Mouse (Mus musculus) MEL-GATA-1-ER (cell line): ENCODE data around the gene Cxcl17.

ENCODE experiments used
- DNase-seq: peaks from one replicate; pipeline ENCODE4 v3.0.0-alpha.2; 2012; ENCODE audit warnings: low read depth; ENCODE audit errors: extremely low read depth

The Cxcl17 gene

DNA sequence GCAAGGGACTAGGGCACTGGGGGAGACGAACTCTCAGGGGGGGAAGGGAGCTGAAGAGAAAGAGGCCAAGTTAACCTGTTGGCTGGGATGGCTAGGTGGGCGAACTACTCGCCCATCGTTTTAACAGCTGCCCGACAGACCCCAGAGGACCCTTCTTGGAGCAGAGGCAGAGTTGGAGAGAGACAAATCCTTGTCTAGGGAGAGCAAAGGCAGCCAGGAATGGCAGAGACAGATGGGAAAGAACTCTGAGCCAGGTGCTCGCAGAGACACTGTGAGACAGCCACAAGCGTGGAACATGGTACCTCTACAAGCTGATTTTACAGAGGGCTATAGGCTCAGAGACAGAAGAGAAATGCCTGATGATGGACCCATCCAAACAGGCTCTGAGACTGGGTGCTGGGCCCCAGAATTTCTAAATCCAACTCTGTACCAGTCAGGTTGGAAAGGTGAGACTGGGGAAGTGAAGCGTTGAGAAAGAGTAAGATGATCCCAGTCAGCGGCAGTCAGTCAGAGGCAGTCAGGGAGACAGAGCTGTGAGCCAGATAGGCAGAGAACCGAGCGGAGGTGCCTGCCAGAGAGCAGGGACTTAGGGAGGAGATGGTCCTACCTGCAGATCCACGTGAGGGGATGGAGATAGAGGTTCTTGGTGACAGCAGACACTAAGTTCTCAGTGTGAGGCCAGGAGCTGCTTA lies 43.5 kb downstream of the Cxcl17 start, which contains the start of gene Cnfn:
TSS of gene Cnfn (minus strand) at position 667 of the 692 bp plus-strand sequence.
- no peak for DNase-seq

DNA sequence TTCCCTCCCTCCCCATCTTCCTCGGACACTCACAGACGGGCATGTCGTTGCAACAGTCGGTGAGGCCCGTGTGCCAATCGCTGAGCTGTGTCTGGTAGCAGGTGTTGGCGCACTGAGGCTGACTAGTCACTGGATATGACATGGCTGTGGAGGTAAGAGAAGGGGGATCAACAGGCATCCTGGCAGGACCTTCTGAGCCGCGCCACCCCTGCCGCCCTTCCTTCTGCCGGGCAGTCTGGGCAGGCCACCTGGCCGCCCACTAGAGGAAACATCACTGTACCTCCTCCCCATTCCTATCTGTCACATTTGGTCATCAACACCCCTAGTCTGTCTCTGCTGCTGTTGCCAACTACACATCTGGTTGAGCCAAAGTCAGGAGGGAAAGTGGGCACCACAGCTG lies 44.4 kb downstream of the Cxcl17 start:
- no peak for DNase-seq

GRCm38 (mm10) chr7:25367632-25368293 lies 44.9 kb downstream of the Cxcl17 start:
- no peak for DNase-seq

DNA sequence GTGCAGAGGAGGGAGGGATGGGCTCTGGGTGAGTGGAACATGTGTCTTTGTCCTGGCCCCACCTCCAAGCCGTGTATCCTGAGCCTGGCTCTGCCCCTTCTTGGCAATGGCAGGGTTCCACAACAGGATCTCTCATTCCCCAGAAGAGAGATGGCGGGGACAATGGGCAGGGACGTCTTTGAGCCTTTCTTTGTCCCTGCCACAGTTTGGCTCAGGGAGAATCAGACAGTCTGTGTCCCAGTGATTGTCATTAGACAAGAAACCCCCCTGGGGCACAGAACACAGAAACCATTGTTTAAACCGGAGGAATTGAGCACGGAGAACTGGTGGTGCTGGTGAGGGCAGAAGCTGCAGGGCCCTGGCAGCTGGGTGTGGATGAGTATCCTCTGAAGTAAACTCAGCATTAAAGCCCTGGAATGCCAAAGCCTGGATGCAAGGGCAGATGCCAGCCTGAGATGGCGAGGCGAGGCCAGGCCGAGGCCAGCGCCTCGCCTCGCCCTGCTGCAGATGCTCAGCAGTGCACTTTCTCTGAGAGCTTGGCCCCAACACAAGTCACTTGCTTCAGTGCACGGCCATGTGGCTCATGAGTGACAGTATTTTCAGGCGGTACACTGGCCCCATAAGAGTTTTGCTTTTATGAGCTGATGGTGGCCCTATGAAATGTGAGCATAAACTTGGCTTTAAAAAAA lies 46.6 kb downstream of the Cxcl17 start:
- no peak for DNase-seq

DNA sequence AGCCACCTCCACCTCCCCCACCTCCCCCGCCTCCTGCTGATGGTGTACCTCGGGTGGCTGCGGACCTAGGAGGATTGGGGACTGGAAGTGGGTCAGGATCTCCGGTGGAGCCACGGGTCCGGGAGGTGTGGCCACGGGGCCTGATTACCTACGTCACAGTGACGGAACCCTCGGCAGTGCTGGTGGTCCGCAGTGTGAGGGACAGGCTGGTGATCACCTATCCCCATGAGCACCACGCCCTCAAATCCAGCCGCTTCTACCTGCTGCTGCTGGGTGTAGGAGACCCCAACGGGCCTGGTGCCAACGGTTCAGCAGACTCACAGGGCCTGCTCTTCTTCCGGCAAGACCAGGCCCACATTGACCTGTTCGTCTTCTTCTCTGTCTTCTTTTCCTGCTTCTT lies 49.1 kb downstream of the Cxcl17 start:
- DNase-seq: no peak

DNA sequence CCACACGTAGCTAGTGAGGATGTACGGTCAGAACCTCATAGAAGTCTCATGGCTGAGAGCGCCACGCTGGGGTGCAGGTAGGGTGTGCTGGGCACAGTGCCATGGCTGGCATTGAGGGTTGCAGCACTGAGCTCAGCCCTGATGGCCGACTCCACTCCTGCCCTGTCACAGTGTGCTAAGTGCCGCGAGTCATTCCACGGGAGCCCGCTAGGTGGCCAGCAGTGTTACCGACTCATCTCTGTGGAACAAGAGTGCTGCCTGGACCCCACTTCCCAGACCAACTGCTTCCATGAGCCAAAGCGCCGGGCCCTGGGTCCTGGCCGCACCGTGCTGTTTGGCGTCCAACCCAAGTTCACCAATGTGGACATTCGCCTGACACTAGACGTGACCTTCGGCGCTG lies 49.5 kb downstream of the Cxcl17 start:
- no peak for DNase-seq

GRCm38 (mm10) chr7:25358721-25359206 lies 53.9 kb downstream of the Cxcl17 start:
- DNase-seq: no peak
